In genomic region chr4:140647711-140648421, GRCm38 (mm10) we compare ENCODE assay signal across 8 mouse cellular contexts. TPM values are rescaled to one million over a fixed set of nuclear protein-coding genes. Genes with fewer than 3 reads are reported as not detected.
DNase-seq lines count a peak whose midpoint lies in the region; ATAC-seq and TF ChIP-seq lines count a peak whose summit lies in the region.

No protein-coding gene starts in this region.

- 15% methylated on average over 12 of the region's 12 CpGs for WGBS in heart, embryonic 16.5 days
- 17% methylated on average over 12 of the region's 12 CpGs for WGBS in liver, embryonic 15.5 days (ENCODE audit: insufficient replicate concordance)
- WGBS in small intestine, adult 2 months = 16% methylated on average over 12 of the region's 12 CpGs

- H3K4me3 ChIP-seq in testis, adult 2 months (ENCODE audit: control insufficient read depth, low read depth, low read length) = peak overlapping the region; percentile 70
- peak overlapping the region; percentile 83 for H3K4me3 ChIP-seq in heart, embryonic 16.5 days (ENCODE audit: low read length)
- H3K4me3 ChIP-seq in liver, embryonic 15.5 days (replicated peaks) = peak overlapping the region; percentile 52
- H3K4me3 ChIP-seq in small intestine, adult 2 months (ENCODE audit: low read depth, low read length) = peak overlapping the region; percentile 69

- DNase-seq in testis, postnatal 14 days (ENCODE audit: low spot score) = no peak
- no peak for DNase-seq in urinary bladder, postnatal 10 days (ENCODE audit: low spot score)
- DNase-seq in layer of hippocampus, adult 9-10 months (ENCODE audit: low spot score) = no peak

- H3K4me2 ChIP-seq in heart, embryonic 16.5 days (ENCODE audit: low read depth, low read length) = peak overlapping the region; percentile 86
- peak overlapping the region; percentile 57 for H3K4me2 ChIP-seq in liver, embryonic 15.5 days

- no peak for TF ChIP-seq CTCF in testis, adult 2 months (IDR thresholded peaks at IDR 0.05; ENCODE audit: control insufficient read depth, insufficient read depth, insufficient replicate concordance, low read depth, low read length)
- TF ChIP-seq CTCF in small intestine, adult 2 months (IDR thresholded peaks at IDR 0.05; ENCODE audit: extremely low read depth, insufficient read length, insufficient replicate concordance, low read depth, low read length) = no peak

- H3K36me3 ChIP-seq in testis, adult 2 months (ENCODE audit: control insufficient read depth, insufficient read depth, low read length) = no peaks in the 10 kb centered on the region
- no peaks in the 10 kb centered on the region for H3K36me3 ChIP-seq in heart, embryonic 16.5 days (ENCODE audit: control insufficient read depth, insufficient read depth)
- H3K36me3 ChIP-seq in liver, embryonic 15.5 days (replicated peaks) = no peaks in the 10 kb centered on the region
- no peaks in the 10 kb centered on the region for H3K36me3 ChIP-seq in small intestine, adult 2 months (ENCODE audit: control insufficient read depth, insufficient read depth, low read length)

- H3K9me3 ChIP-seq in heart, embryonic 16.5 days (replicated peaks; ENCODE audit: control insufficient read depth, low read length) = no peaks in the 10 kb centered on the region
- H3K9me3 ChIP-seq in liver, embryonic 15.5 days (replicated peaks) = no peaks in the 10 kb centered on the region

- no peaks in the 10 kb centered on the region for H3K27me3 ChIP-seq in testis, adult 2 months (ENCODE audit: control insufficient read depth, insufficient read depth, low read length)
- no peaks in the 10 kb centered on the region for H3K27me3 ChIP-seq in heart, embryonic 16.5 days (ENCODE audit: control insufficient read depth, insufficient read depth, low read length)
- H3K27me3 ChIP-seq in liver, embryonic 15.5 days = peaks cover 40% of the 10 kb centered on the region
- H3K27me3 ChIP-seq in small intestine, adult 2 months (ENCODE audit: control insufficient read depth, insufficient read depth, low read length) = peaks cover 23% of the 10 kb centered on the region

- peak overlapping the region; percentile 97 for H3K9ac ChIP-seq in heart, embryonic 16.5 days (ENCODE audit: low read length)
- H3K9ac ChIP-seq in liver, embryonic 15.5 days = no peak overlapping the region

- TF ChIP-seq POLR2A in testis, adult 2 months (IDR thresholded peaks at IDR 0.05; ENCODE audit: control insufficient read depth, low read depth, low read length) = no peak
- no peak for TF ChIP-seq POLR2A in small intestine, adult 2 months (IDR thresholded peaks at IDR 0.05; ENCODE audit: low read depth, low read length)

- peak; percentile 38; the same call in 1 of the 2 replicates for ATAC-seq in common myeloid progenitor, adult 5-6 weeks (replicated peaks; ENCODE audit: low read depth, poor library complexity, severe bottlenecking)
- peak; percentile 30; the same call in 1 of the 2 replicates for ATAC-seq in heart, embryonic 16.5 days (replicated peaks; ENCODE audit: extremely low read depth, insufficient read depth, low FRiP score)
- ATAC-seq in liver, embryonic 15.5 days (ENCODE audit: insufficient read depth) = no peak

- peaks cover 9% of the 10 kb centered on the region for H3K4me1 ChIP-seq in testis, adult 2 months (ENCODE audit: control insufficient read depth, insufficient read depth, low read length)
- peaks cover 20% of the 10 kb centered on the region for H3K4me1 ChIP-seq in heart, embryonic 16.5 days (ENCODE audit: control insufficient read depth, insufficient read depth, low read length)
- peaks cover 11% of the 10 kb centered on the region; the same call in 1 of the 2 replicates for H3K4me1 ChIP-seq in liver, embryonic 15.5 days (replicated peaks)
- H3K4me1 ChIP-seq in small intestine, adult 2 months (ENCODE audit: control insufficient read depth, insufficient read depth, insufficient read length, low read length) = peaks cover 8% of the 10 kb centered on the region

- H3K27ac ChIP-seq in testis, adult 2 months (ENCODE audit: control insufficient read depth, insufficient read depth, low read depth, low read length) = no peak overlapping the region
- peak overlapping the region; percentile 88 for H3K27ac ChIP-seq in heart, embryonic 16.5 days (ENCODE audit: low read length)
- no peak overlapping the region for H3K27ac ChIP-seq in liver, embryonic 15.5 days (replicated peaks)
- H3K27ac ChIP-seq in small intestine, adult 2 months (ENCODE audit: insufficient read depth, low read depth, low read length) = peak overlapping the region; percentile 49; the same call in 1 of the 2 replicates

RNA-seq across cellular contexts. Expression of gene Arhgef10l, which starts 17.9 kb away (rescaled TPM):
- polyA plus RNA-seq in testis, adult 2 months (2012; rRNA removed) = 5.9 and 7.2 TPM in 2 replicates
- 0.78 and 1.8 TPM in 2 replicates for total RNA-seq in common myeloid progenitor, adult 5-6 weeks (2017)
- polyA plus RNA-seq in heart, embryonic 16.5 days (2015; fragmentation: Nextera tagmentation; extraction: Ambion mirVana) = 18.6 TPM in 2 replicates
- 4.8 and 6.5 TPM in 2 replicates for polyA plus RNA-seq in liver, embryonic 15.5 days (2015; fragmentation: Nextera tagmentation; extraction: Ambion mirVana)
- 10.4 and 14.2 TPM in 2 replicates for polyA plus RNA-seq in small intestine, adult 2 months (2012; rRNA removed)

RNA-seq across cellular contexts. Expression of gene Rcc2, which starts 52.5 kb away (rescaled TPM):
- 30.0 and 32.1 TPM in 2 replicates for polyA plus RNA-seq in testis, adult 2 months (2012; rRNA removed)
- 149 and 161 TPM in 2 replicates for total RNA-seq in common myeloid progenitor, adult 5-6 weeks (2017)
- polyA plus RNA-seq in heart, embryonic 16.5 days (2015; fragmentation: Nextera tagmentation; extraction: Ambion mirVana) = 8.6 and 9.4 TPM in 2 replicates
- polyA plus RNA-seq in liver, embryonic 15.5 days (2015; fragmentation: Nextera tagmentation; extraction: Ambion mirVana) = 28.0 and 32.1 TPM in 2 replicates
- 23.1 and 42.9 TPM in 2 replicates for polyA plus RNA-seq in small intestine, adult 2 months (2012; rRNA removed)

Comparison
In these comparisons a context has a peak if more than half of its experiments do, and no peak if none do; other contexts are left out.
1. H3K27ac ChIP-seq: peak in heart, embryonic 16.5 days (single experiment) and small intestine, adult 2 months (single experiment); none in testis, adult 2 months (single experiment) and liver, embryonic 15.5 days (single experiment).
2. Peak in every context shown above with its lines, with median percentiles within 50 percentile points of each other: H3K4me3 ChIP-seq.